In the genomic region with DNA sequence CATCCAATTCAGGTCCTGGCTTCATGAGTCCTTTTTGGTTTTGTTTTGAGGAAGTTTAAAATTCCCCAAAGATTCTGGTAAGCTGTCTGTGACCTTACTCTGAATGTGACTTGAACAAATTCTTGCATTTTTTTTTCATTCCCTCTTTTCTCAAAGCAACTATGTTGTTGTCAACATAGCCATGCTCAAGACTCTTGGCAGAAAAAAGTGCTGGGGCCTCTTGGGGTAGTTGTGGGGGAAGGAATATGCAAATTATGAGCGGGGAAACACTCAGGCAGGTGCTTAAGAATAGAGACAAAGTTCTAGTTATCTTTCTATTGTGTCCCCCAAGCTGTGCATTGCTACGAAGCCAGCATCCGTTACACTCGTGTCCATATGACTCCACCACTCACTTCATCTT, we compare ENCODE assay signal across 29 mouse cellular contexts.
"Had no signal": no experiment of that assay in that cellular context is flagged by ENCODE, and none has a peak within 500 bp of the region (broad histone marks: within the 10 kb centered on the region; RNA-seq: fewer than 3 reads in every experiment).

No protein-coding gene starts in this region.

- H3K9me3 ChIP-seq: limb, embryonic 10.5 days; limb, embryonic 12.5 days; limb, embryonic 15.5 days; liver, embryonic 12.5 days; liver, embryonic 13.5 days; liver, embryonic 15.5 days; lung, embryonic 15.5 days; midbrain, embryonic 10.5 days; midbrain, embryonic 12.5 days; midbrain, embryonic 13.5 days; midbrain, embryonic 15.5 days had no signal

- H3K27me3 ChIP-seq: limb, embryonic 13.5 days; limb, embryonic 15.5 days; liver, embryonic 12.5 days; liver, embryonic 13.5 days; liver, embryonic 15.5 days; lung, embryonic 15.5 days; megakaryocyte, embryonic 14.5 days; midbrain, embryonic 12.5 days; midbrain, embryonic 13.5 days; midbrain, embryonic 15.5 days had no signal

- H3K9ac ChIP-seq: limb, embryonic 12.5 days; limb, embryonic 13.5 days; limb, embryonic 15.5 days; liver, embryonic 12.5 days; liver, embryonic 13.5 days; liver, embryonic 14.5 days; liver, embryonic 15.5 days; liver, postnatal 0 days; lung, embryonic 14.5 days; lung, embryonic 15.5 days; midbrain, embryonic 12.5 days; midbrain, embryonic 13.5 days; midbrain, embryonic 15.5 days had no signal

- H3K4me3 ChIP-seq: limb, embryonic 10.5 days; limb, embryonic 12.5 days; limb, embryonic 13.5 days; limb, embryonic 15.5 days; liver, embryonic 12.5 days; liver, embryonic 13.5 days; liver, embryonic 15.5 days; lung, embryonic 15.5 days; megakaryocyte, embryonic 14.5 days; midbrain, embryonic 10.5 days; midbrain, embryonic 12.5 days; midbrain, embryonic 13.5 days; midbrain, embryonic 15.5 days; myocyte had no signal

- H3K4me2 ChIP-seq: limb, embryonic 12.5 days; limb, embryonic 13.5 days; limb, embryonic 15.5 days; liver, embryonic 11.5 days; liver, embryonic 12.5 days; liver, embryonic 13.5 days; liver, embryonic 15.5 days; lung, embryonic 14.5 days; lung, embryonic 15.5 days; midbrain, embryonic 11.5 days; midbrain, embryonic 12.5 days; midbrain, embryonic 13.5 days; midbrain, embryonic 15.5 days had no signal

- DNase-seq: left cerebral cortex, postnatal 4 days; liver; liver, embryonic 13.5 days; liver, postnatal 0 days; lung, adult 18-20 months; lung, adult 2 months; lung, embryonic 14.5 days; lung, postnatal 10 days; lung, postnatal 14 days; lung, postnatal 36 days; lung, postnatal 4 days; midbrain, embryonic 14.5 days had no signal

- H3K4me1 ChIP-seq: limb, embryonic 12.5 days; limb, embryonic 13.5 days; limb, embryonic 15.5 days; liver, embryonic 12.5 days; liver, embryonic 13.5 days; liver, embryonic 15.5 days; lung, embryonic 15.5 days; megakaryocyte, embryonic 14.5 days; midbrain, embryonic 10.5 days; midbrain, embryonic 12.5 days; midbrain, embryonic 13.5 days; midbrain, embryonic 15.5 days had no signal

- H3K36me3 ChIP-seq: limb, embryonic 10.5 days; limb, embryonic 12.5 days; limb, embryonic 13.5 days; limb, embryonic 15.5 days; liver, embryonic 12.5 days; liver, embryonic 13.5 days; liver, embryonic 15.5 days; lung, embryonic 15.5 days; midbrain, embryonic 10.5 days; midbrain, embryonic 12.5 days; midbrain, embryonic 13.5 days; midbrain, embryonic 15.5 days had no signal

- H3K27ac ChIP-seq: limb, embryonic 10.5 days; limb, embryonic 12.5 days; limb, embryonic 13.5 days; limb, embryonic 15.5 days; liver, embryonic 12.5 days; liver, embryonic 13.5 days; liver, embryonic 14.5 days; liver, embryonic 15.5 days; lung, embryonic 15.5 days; macrophage; midbrain, embryonic 10.5 days; midbrain, embryonic 12.5 days; midbrain, embryonic 13.5 days; midbrain, embryonic 15.5 days had no signal
